Comparison of ENCODE assay signal across 7 mouse cellular contexts in the genomic region with DNA sequence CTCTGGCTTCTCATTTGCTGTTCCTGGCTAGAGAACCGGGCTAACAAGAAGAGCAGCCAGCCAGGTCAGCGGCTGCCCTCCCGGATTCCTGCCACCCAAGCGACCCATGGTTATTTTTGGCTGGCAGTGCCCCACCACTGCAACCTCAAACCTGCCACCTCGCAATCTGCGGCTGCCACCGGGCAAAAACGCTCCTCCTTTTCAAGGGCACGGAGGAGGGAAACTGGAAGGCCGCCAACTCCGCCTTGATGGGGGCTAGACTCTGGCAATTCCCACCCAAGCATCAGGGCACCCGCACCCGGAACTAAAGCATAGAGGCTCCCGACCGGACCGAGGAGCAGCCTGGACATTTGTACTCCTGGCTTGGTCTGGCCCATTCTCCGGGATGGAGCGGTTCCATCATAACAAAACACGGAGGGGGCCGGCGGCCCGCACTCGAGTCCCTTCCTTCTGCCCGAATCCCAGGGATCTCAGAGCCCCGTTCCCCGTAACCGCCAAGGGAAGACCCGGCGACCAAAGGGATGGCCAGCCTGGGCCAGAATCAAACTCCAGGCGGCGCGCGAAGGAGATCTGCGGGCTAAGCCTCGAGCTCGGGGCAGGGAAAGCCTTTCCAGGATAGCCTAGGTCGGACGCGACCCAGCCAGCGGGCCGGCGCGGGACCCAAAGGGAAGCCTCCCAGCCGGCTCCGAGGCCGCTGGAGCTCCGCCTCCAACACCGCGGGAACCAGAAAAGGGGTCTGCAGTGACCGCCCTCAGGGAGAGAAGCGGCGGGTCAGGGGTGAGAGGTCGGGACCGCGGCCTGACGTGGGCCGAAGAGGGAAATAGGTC. TPM values are rescaled to one million over a fixed set of nuclear protein-coding genes. Genes with fewer than 3 reads are reported as not detected.
DNase-seq lines count a peak whose midpoint lies in the region; ATAC-seq lines count a peak whose summit lies in the region.

No protein-coding gene starts in this region.

- H3K36me3 ChIP-seq in embryonic facial prominence, embryonic 11.5 days (replicated peaks; ENCODE audit: control insufficient read depth, insufficient read depth, low read depth, low read length): peaks cover 6% of the 10 kb centered on the region
- H3K36me3 ChIP-seq in limb, embryonic 10.5 days: peaks cover 27% of the 10 kb centered on the region
- peaks cover 12% of the 10 kb centered on the region; the same call in 1 of the 2 replicates for H3K36me3 ChIP-seq in midbrain, embryonic 11.5 days (ENCODE audit: control insufficient read depth, insufficient read depth, low read length)

- H3K27me3 ChIP-seq in embryonic facial prominence, embryonic 11.5 days (ENCODE audit: control insufficient read depth, insufficient read depth, low read length): no peaks in the 10 kb centered on the region
- peaks cover 6% of the 10 kb centered on the region; the same call in 1 of the 2 replicates for H3K27me3 ChIP-seq in limb, embryonic 10.5 days (ENCODE audit: low read depth, poor library complexity, severe bottlenecking)
- H3K27me3 ChIP-seq in midbrain, embryonic 11.5 days (ENCODE audit: control insufficient read depth, insufficient read depth, low read length): no peaks in the 10 kb centered on the region

- peak; percentile 89 for DNase-seq in adrenal gland, postnatal 10 days
- peak; percentile 63 for DNase-seq in embryonic facial prominence, embryonic 11.5 days (ENCODE audit: low spot score)
- DNase-seq in gonadal fat pad, adult 2 months (ENCODE audit: low read depth): peak; percentile 72
- DNase-seq in kidney, adult 11 months: peak; percentile 90
- no peak for DNase-seq in limb, embryonic 10.5 days (ENCODE audit: low spot score)
- DNase-seq in midbrain, embryonic 11.5 days (ENCODE audit: low spot score, missing footprints): no peak
- peak; percentile 85 to 92 for DNase-seq in spleen, postnatal 10 days (ENCODE audit: low spot score in 2 of 2)

- H3K9ac ChIP-seq in embryonic facial prominence, embryonic 11.5 days (replicated peaks; ENCODE audit: low read length): peak overlapping the region; percentile 98
- peak overlapping the region; percentile 98 for H3K9ac ChIP-seq in midbrain, embryonic 11.5 days (ENCODE audit: low read length)

- peak overlapping the region; percentile 97 for H3K27ac ChIP-seq in embryonic facial prominence, embryonic 11.5 days (replicated peaks; ENCODE audit: low read depth, low read length)
- H3K27ac ChIP-seq in limb, embryonic 10.5 days: peak overlapping the region; percentile 99
- H3K27ac ChIP-seq in midbrain, embryonic 11.5 days (ENCODE audit: low read depth, low read length): peak overlapping the region; percentile 98

- H3K4me2 ChIP-seq in embryonic facial prominence, embryonic 11.5 days (ENCODE audit: low read depth, low read length): peak overlapping the region; percentile 63
- H3K4me2 ChIP-seq in midbrain, embryonic 11.5 days: peak overlapping the region; percentile 88

- H3K4me3 ChIP-seq in embryonic facial prominence, embryonic 11.5 days (ENCODE audit: low read depth, low read length): peak overlapping the region; percentile 93
- peak overlapping the region; percentile 90 for H3K4me3 ChIP-seq in limb, embryonic 10.5 days
- peak overlapping the region; percentile 91 for H3K4me3 ChIP-seq in midbrain, embryonic 11.5 days (ENCODE audit: low read depth, low read length)

- WGBS in embryonic facial prominence, embryonic 11.5 days: 1% methylated on average over 56 of the region's 57 CpGs
- WGBS in limb, embryonic 10.5 days: under 1% methylated on average over 57 of the region's 57 CpGs
- WGBS in midbrain, embryonic 11.5 days: under 1% methylated on average over 54 of the region's 57 CpGs

- peaks cover 6% of the 10 kb centered on the region for H3K4me1 ChIP-seq in embryonic facial prominence, embryonic 11.5 days (ENCODE audit: control insufficient read depth, insufficient read depth, low read length)
- H3K4me1 ChIP-seq in limb, embryonic 10.5 days: peaks cover 41% of the 10 kb centered on the region
- peaks cover 20% of the 10 kb centered on the region for H3K4me1 ChIP-seq in midbrain, embryonic 11.5 days (ENCODE audit: control insufficient read depth, insufficient read depth, low read length)

- peak; percentile 53; the same call in 1 of the 2 replicates for ATAC-seq in embryonic facial prominence, embryonic 11.5 days (replicated peaks; ENCODE audit: insufficient number of reproducible peaks, low FRiP score, low TSS enrichment, low read depth)
- ATAC-seq in midbrain, embryonic 11.5 days (ENCODE audit: low FRiP score): peak; percentile 70

- no peaks in the 10 kb centered on the region for H3K9me3 ChIP-seq in embryonic facial prominence, embryonic 11.5 days (replicated peaks; ENCODE audit: control insufficient read depth, low read length)
- no peaks in the 10 kb centered on the region for H3K9me3 ChIP-seq in limb, embryonic 10.5 days (replicated peaks)
- H3K9me3 ChIP-seq in midbrain, embryonic 11.5 days (ENCODE audit: control insufficient read depth, low read length): no peaks in the 10 kb centered on the region

RNA-seq across cellular contexts. Expression of gene Clk3, which starts 1.3 kb away (rescaled TPM):
- total RNA-seq in adrenal gland, postnatal 10 days (2021): 10 to 100 TPM; 65.3 to 79.1 TPM
- polyA plus RNA-seq in embryonic facial prominence, embryonic 11.5 days (2014; fragmentation: Nextera tagmentation; extraction: Ambion mirVana): 70.0 and 79.3 TPM in 2 replicates
- polyA plus RNA-seq in gonadal fat pad, adult 2 months (2012; rRNA removed): 92.6 and 97.5 TPM in 2 replicates
- polyA plus RNA-seq in limb, embryonic 10.5 days (2016; fragmentation: Nextera tagmentation; extraction: Ambion mirVana): 93.2 and 95.9 TPM in 2 replicates
- polyA plus RNA-seq in midbrain, embryonic 11.5 days (2014; fragmentation: Nextera tagmentation; extraction: Ambion mirVana): 84.2 and 91.6 TPM in 2 replicates

RNA-seq across cellular contexts. Expression of gene Edc3, which starts 56.0 kb away (rescaled TPM):
- total RNA-seq in adrenal gland, postnatal 10 days (2021): 10 to 100 TPM; 11.7 to 12.0 TPM
- 28.1 and 29.1 TPM in 2 replicates for polyA plus RNA-seq in embryonic facial prominence, embryonic 11.5 days (2014; fragmentation: Nextera tagmentation; extraction: Ambion mirVana)
- 11.7 and 14.0 TPM in 2 replicates for polyA plus RNA-seq in gonadal fat pad, adult 2 months (2012; rRNA removed)
- 47.1 and 49.2 TPM in 2 replicates for polyA plus RNA-seq in limb, embryonic 10.5 days (2016; fragmentation: Nextera tagmentation; extraction: Ambion mirVana)
- polyA plus RNA-seq in midbrain, embryonic 11.5 days (2014; fragmentation: Nextera tagmentation; extraction: Ambion mirVana): 27.7 and 30.0 TPM in 2 replicates

Comparison
In these comparisons a context has a peak if more than half of its experiments do, and no peak if none do; other contexts are left out.
1. DNase-seq: peak in adrenal gland, postnatal 10 days (single experiment), embryonic facial prominence, embryonic 11.5 days (single experiment), gonadal fat pad, adult 2 months (single experiment), kidney, adult 11 months (single experiment) and spleen, postnatal 10 days (2 of 2); none in limb, embryonic 10.5 days (single experiment) and midbrain, embryonic 11.5 days (single experiment).
2. Peak in every context shown above with its lines, with median percentiles within 50 percentile points of each other: H3K27ac ChIP-seq and H3K4me3 ChIP-seq.